15 mouse cellular contexts compared by ENCODE assay signal in genomic region chr1:43045204-43045982, GRCm38 (mm10). TPM values are rescaled to one million over a fixed set of nuclear protein-coding genes. Genes with fewer than 3 reads are reported as not detected.
A peak's percentile ranks its signal among the peaks of the same experiment; 100 is the strongest.
DNase-seq lines count a peak whose midpoint lies in the region; ATAC-seq and TF ChIP-seq lines count a peak whose summit lies in the region.
"Had no signal": no experiment of that assay in that cellular context is flagged by ENCODE, and none has a peak within 500 bp of the region (broad histone marks: within the 10 kb centered on the region; RNA-seq: fewer than 3 reads in every experiment).

No protein-coding gene starts in this region.

- H3K9ac ChIP-seq in forebrain, embryonic 11.5 days (ENCODE audit: low read length): no peak overlapping the region
- H3K9ac ChIP-seq in forebrain, postnatal 0 days: no peak overlapping the region
- H3K9ac ChIP-seq in kidney, postnatal 0 days (ENCODE audit: low read depth, low read length): no peak overlapping the region
- H3K9ac ChIP-seq: embryonic facial prominence, embryonic 15.5 days; liver, embryonic 13.5 days had no signal

- ATAC-seq in forebrain, embryonic 11.5 days (replicated peaks; ENCODE audit: low FRiP score): no peak
- ATAC-seq in forebrain, postnatal 0 days: peak; percentile 30; the same call in 1 of the 2 replicates
- no peak for ATAC-seq in kidney, postnatal 0 days (replicated peaks; ENCODE audit: low FRiP score, low read depth)
- ATAC-seq: intestine, postnatal 0 days had no signal

- TF ChIP-seq CTCF in forebrain, postnatal 0 days (IDR thresholded peaks at IDR 0.05; ENCODE audit: low read depth): no peak
- TF ChIP-seq CTCF in kidney, postnatal 0 days (IDR thresholded peaks at IDR 0.05; ENCODE audit: low read depth): no peak

- no peak for DNase-seq in forebrain, embryonic 11.5 days (ENCODE audit: low spot score)
- DNase-seq in forebrain, embryonic 10.5 days (ENCODE audit: extremely low spot score, low spot score): no peak
- peak; percentile 22 for DNase-seq in MN1 (ENCODE audit: low spot score)
- DNase-seq in forebrain, postnatal 0 days: peak; percentile 23
- peak; percentile 68 for DNase-seq in kidney, postnatal 0 days (ENCODE audit: low spot score)
- no peak for DNase-seq in cerebellum, postnatal 25 days
- DNase-seq in ovary, adult 18-20 months (ENCODE audit: low spot score): no peak
- DNase-seq in retina, embryonic 14.5 days (ENCODE audit: low spot score): no peak
- DNase-seq: adrenal gland, postnatal 14 days; cerebellum, postnatal 10 days; heart, adult 11 months; liver, embryonic 13.5 days; lung, postnatal 10 days had no signal

- no peaks in the 10 kb centered on the region for H3K4me1 ChIP-seq in forebrain, embryonic 11.5 days (replicated peaks; ENCODE audit: control insufficient read depth, insufficient read depth, low read length)
- 0 out of 2 replicates have a peak, but pooled peaks cover 8% of the 10 kb centered on the region for H3K4me1 ChIP-seq in forebrain, embryonic 10.5 days
- H3K4me1 ChIP-seq in forebrain, postnatal 0 days (ENCODE audit: insufficient read depth): no peaks in the 10 kb centered on the region
- H3K4me1 ChIP-seq in kidney, postnatal 0 days (replicated peaks; ENCODE audit: insufficient read depth, low read length): 0 out of 2 replicates have a peak, but pooled peaks cover 4% of the 10 kb centered on the region
- H3K4me1 ChIP-seq: embryonic facial prominence, embryonic 15.5 days; liver, embryonic 13.5 days had no signal

- H3K9me3 ChIP-seq in forebrain, embryonic 11.5 days (ENCODE audit: control insufficient read depth, low read length): no peaks in the 10 kb centered on the region
- no peaks in the 10 kb centered on the region for H3K9me3 ChIP-seq in forebrain, embryonic 10.5 days
- H3K9me3 ChIP-seq in forebrain, postnatal 0 days (ENCODE audit: low read length): no peaks in the 10 kb centered on the region
- no peaks in the 10 kb centered on the region for H3K9me3 ChIP-seq in kidney, postnatal 0 days (replicated peaks; ENCODE audit: low read length)
- H3K9me3 ChIP-seq: embryonic facial prominence, embryonic 15.5 days; liver, embryonic 13.5 days had no signal

- H3K27ac ChIP-seq in forebrain, embryonic 11.5 days (ENCODE audit: low read depth, low read length): 0 out of 2 replicates have a peak overlapping the region, but pooled peaks have one; percentile 6
- H3K27ac ChIP-seq in forebrain, embryonic 10.5 days: no peak overlapping the region
- no peak overlapping the region for H3K27ac ChIP-seq in forebrain, postnatal 0 days (ENCODE audit: low read depth, low read length)
- no peak overlapping the region for H3K27ac ChIP-seq in kidney, postnatal 0 days
- H3K27ac ChIP-seq: embryonic facial prominence, embryonic 15.5 days; liver, embryonic 13.5 days had no signal

- no peaks in the 10 kb centered on the region; the same call in 1 of the 2 replicates for H3K36me3 ChIP-seq in forebrain, embryonic 11.5 days (ENCODE audit: control insufficient read depth, insufficient read depth, low read length)
- H3K36me3 ChIP-seq in forebrain, embryonic 10.5 days (replicated peaks): peaks cover 20% of the 10 kb centered on the region
- peaks cover 22% of the 10 kb centered on the region for H3K36me3 ChIP-seq in forebrain, postnatal 0 days (ENCODE audit: insufficient read depth)
- H3K36me3 ChIP-seq in kidney, postnatal 0 days (ENCODE audit: insufficient read depth, low read length): peaks cover 3% of the 10 kb centered on the region; the same call in 1 of the 2 replicates

- no peaks in the 10 kb centered on the region for H3K27me3 ChIP-seq in forebrain, embryonic 11.5 days (ENCODE audit: control insufficient read depth, insufficient read depth, low read length)
- H3K27me3 ChIP-seq in forebrain, embryonic 10.5 days (ENCODE audit: poor library complexity, severe bottlenecking): no peaks in the 10 kb centered on the region
- H3K27me3 ChIP-seq in forebrain, postnatal 0 days (ENCODE audit: insufficient read depth, low read length): no peaks in the 10 kb centered on the region
- no peaks in the 10 kb centered on the region for H3K27me3 ChIP-seq in kidney, postnatal 0 days (ENCODE audit: insufficient read depth, low read length)
- H3K27me3 ChIP-seq: embryonic facial prominence, embryonic 15.5 days; liver, embryonic 13.5 days had no signal

- H3K4me2 ChIP-seq in forebrain, embryonic 11.5 days (ENCODE audit: low read depth, low read length, severe bottlenecking): no peak overlapping the region
- no peak overlapping the region for H3K4me2 ChIP-seq in forebrain, postnatal 0 days (ENCODE audit: low read depth)
- H3K4me2 ChIP-seq in kidney, postnatal 0 days (ENCODE audit: low read length): peak overlapping the region; percentile 38
- H3K4me2 ChIP-seq: embryonic facial prominence, embryonic 15.5 days; liver, embryonic 13.5 days had no signal

- 69% methylated on average over 14 of the region's 14 CpGs for WGBS in forebrain, embryonic 11.5 days
- WGBS in forebrain, embryonic 10.5 days: 75% methylated on average over 14 of the region's 14 CpGs
- 43% methylated on average over 14 of the region's 14 CpGs for WGBS in forebrain, postnatal 0 days
- WGBS in kidney, postnatal 0 days: 17% methylated on average over 14 of the region's 14 CpGs

- H3K4me3 ChIP-seq in forebrain, embryonic 11.5 days (ENCODE audit: low read depth, low read length): no peak overlapping the region
- H3K4me3 ChIP-seq in forebrain, embryonic 10.5 days: no peak overlapping the region
- H3K4me3 ChIP-seq in forebrain, postnatal 0 days (ENCODE audit: low read depth, low read length): no peak overlapping the region
- no peak overlapping the region for H3K4me3 ChIP-seq in kidney, postnatal 0 days (replicated peaks; ENCODE audit: low read depth, low read length)
- H3K4me3 ChIP-seq: embryonic facial prominence, embryonic 15.5 days; liver, embryonic 13.5 days had no signal

RNA-seq across cellular contexts. Expression of gene Tgfbrap1, which starts 53.0 kb away (rescaled TPM):
- polyA plus RNA-seq in forebrain, embryonic 11.5 days (2014; fragmentation: Nextera tagmentation; extraction: Ambion mirVana): 17.3 and 17.6 TPM in 2 replicates
- 13.2 and 13.6 TPM in 2 replicates for polyA plus RNA-seq in forebrain, embryonic 10.5 days (2016; fragmentation: Nextera tagmentation; extraction: Ambion mirVana)
- total RNA-seq in forebrain, postnatal 0 days (2014; rRNA removed): 32.8 and 39.3 TPM in 2 replicates
- polyA plus RNA-seq in forebrain, postnatal 0 days (2015; fragmentation: Nextera tagmentation; extraction: Ambion mirVana): 12.8 and 15.8 TPM in 2 replicates
- polyA plus RNA-seq in kidney, postnatal 0 days (2015; fragmentation: Nextera tagmentation; extraction: Ambion mirVana): 7.9 and 8.9 TPM in 2 replicates

RNA-seq across cellular contexts. Expression of gene AI597479, which starts 53.1 kb away (rescaled TPM):
- 38.3 and 41.8 TPM in 2 replicates for polyA plus RNA-seq in forebrain, embryonic 11.5 days (2014; fragmentation: Nextera tagmentation; extraction: Ambion mirVana)
- 40.5 and 44.1 TPM in 2 replicates for polyA plus RNA-seq in forebrain, embryonic 10.5 days (2016; fragmentation: Nextera tagmentation; extraction: Ambion mirVana)
- 45.7 and 46.7 TPM in 2 replicates for total RNA-seq in forebrain, postnatal 0 days (2014; rRNA removed)
- 28.4 and 37.0 TPM in 2 replicates for polyA plus RNA-seq in forebrain, postnatal 0 days (2015; fragmentation: Nextera tagmentation; extraction: Ambion mirVana)
- polyA plus RNA-seq in kidney, postnatal 0 days (2015; fragmentation: Nextera tagmentation; extraction: Ambion mirVana): 21.0 and 23.7 TPM in 2 replicates

Comparison
In these comparisons a context has a peak if more than half of its experiments do, and no peak if none do; other contexts are left out.
1. DNase-seq: peak in MN1 (single experiment), forebrain, postnatal 0 days (single experiment) and kidney, postnatal 0 days (single experiment); none in forebrain, embryonic 11.5 days (single experiment), forebrain, embryonic 10.5 days (single experiment), cerebellum, postnatal 25 days (0 of 2), ovary, adult 18-20 months (single experiment) and retina, embryonic 14.5 days (single experiment).